Mouse (Mus musculus) CD4-positive, CD25-positive, alpha-beta regulatory T cell (primary cell): ENCODE measurements around the gene Gm20824. TPM values are rescaled to one million over a fixed set of nuclear protein-coding genes. Genes with fewer than 3 reads are reported as not detected.

ENCODE experiments used
- polyA plus RNA-seq: library from polyadenylated mRNA; unstranded; fragments of 100-300 nt; shearing (Covaris generic); gene quantifications from one replicate; pipeline ENCODE4 v1.2.1, GENCODE M21; 2017

Gene Gm20824
- not detected for polyA plus RNA-seq

DNA sequence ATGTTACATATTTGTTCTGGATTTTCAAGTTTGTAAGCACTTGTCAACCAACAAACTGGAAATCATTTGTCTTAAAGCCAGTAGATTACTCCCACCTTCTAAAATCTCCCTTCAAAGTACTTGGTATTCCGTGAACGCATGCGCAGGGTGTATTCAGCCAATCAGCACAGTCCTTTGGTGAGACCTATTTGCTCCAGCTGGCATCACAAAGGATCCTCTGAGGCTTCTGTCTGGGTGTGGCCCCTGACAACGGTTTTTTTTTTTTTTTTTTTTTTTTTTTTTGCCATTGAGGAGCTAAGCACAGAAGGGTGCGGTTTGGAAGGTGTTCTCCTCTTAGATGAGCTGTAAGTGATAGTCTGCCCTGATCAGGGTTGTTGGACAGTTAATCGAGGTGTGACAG lies at the start of gene Gm20824:
Gm20824 (plus strand) TSS at position 301 of the 400 bp plus-strand sequence.

Other genes starting within 250 kb of the Gm20824 start
- gene Gm20825, start 186.4 kb upstream of the Gm20824 start, polyA plus RNA-seq: not detected